Mouse (Mus musculus) kidney, postnatal 0 days (tissue): ENCODE data around the gene Jade2. TPM values are rescaled to one million over a fixed set of nuclear protein-coding genes. Genes with fewer than 3 reads are reported as not detected.

ENCODE experiments used
- ATAC-seq: fragments of 200-750 bp; cut with Nextera tagmentation; replicated peaks from 2 replicates; pipeline ENCODE4 v1.8.0; 2017; ENCODE audit warnings: low read depth, moderate number of reproducible peaks, moderate TSS enrichment, moderate library complexity; ENCODE audit not compliant: low FRiP score
- DNase-seq: peaks from one replicate; pipeline ENCODE4 v3.0.0-alpha.2; 2016; ENCODE audit warnings: low spot score
- H3K27ac ChIP-seq: fragments of 300-500 bp; sonication (generic); 2 replicates; pipeline ENCODE4 v1.5.1; 2014; ENCODE audit warnings: mild to moderate bottlenecking
- H3K27me3 ChIP-seq: fragments of 300-500 bp; sonication (generic); 2 replicates; pipeline ENCODE4 v1.6.1; 2014; ENCODE audit warnings: low read length, mixed read lengths; ENCODE audit not compliant: insufficient read depth
- H3K36me3 ChIP-seq: fragments of 300-500 bp; sonication (generic); 2 replicates; pipeline ENCODE4 v1.6.1; 2014; ENCODE audit warnings: low read length, mixed read lengths; ENCODE audit not compliant: insufficient read depth
- H3K4me1 ChIP-seq: fragments of 300-500 bp; sonication (generic); replicated peaks from 2 replicates; pipeline ENCODE4 v1.6.1; 2014; ENCODE audit warnings: antibody characterized with exemption, low read length, mixed read lengths; ENCODE audit not compliant: insufficient read depth
- H3K4me2 ChIP-seq: fragments of 300-500 bp; sonication (generic); 2 replicates; pipeline ENCODE4 v1.6.1; 2014; ENCODE audit warnings: mild to moderate bottlenecking, low read length, moderate library complexity, mixed read lengths
- H3K4me3 ChIP-seq: fragments of 300-500 bp; sonication (generic); replicated peaks from 2 replicates; pipeline ENCODE4 v1.5.1; 2014; ENCODE audit warnings: low read depth, low read length
- H3K9ac ChIP-seq: fragments of 300-500 bp; sonication (generic); 2 replicates; pipeline ENCODE4 v1.6.1; 2014; ENCODE audit warnings: low read depth, low read length
- H3K9me3 ChIP-seq: fragments of 300-500 bp; sonication (generic); replicated peaks from 2 replicates; pipeline ENCODE4 v1.6.1; 2016; ENCODE audit warnings: low read length, inconsistent platforms, mixed read lengths
- CTCF ChIP-seq: IDR thresholded peaks from 2 replicates; pipeline ENCODE4 v1.5.1; 2016; ENCODE audit warnings: antibody characterized with exemption, low read depth, mild to moderate bottlenecking, moderate library complexity
- WGBS: fragments of 180-500 bp; shearing (Covaris S2); extraction: QIAGEN DNeasy Blood & Tissue Kit; methylation state at CpG from one replicate; pipeline ENCODE4 v1.1.7; 2014; 5-methylcytosine and 5-hydroxymethylcytosine counted together
- polyA plus RNA-seq: library from polyadenylated mRNA; unstranded; fragments of >200 nt; fragmentation: Nextera tagmentation; extraction: Ambion mirVana; gene quantifications from 2 replicates; pipeline ENCODE4 v1.2.1, GENCODE M21; 2015

Jade2 gene
- polyA plus RNA-seq, 1 experiment from 2014 or later = 1.0 TPM

DNA sequence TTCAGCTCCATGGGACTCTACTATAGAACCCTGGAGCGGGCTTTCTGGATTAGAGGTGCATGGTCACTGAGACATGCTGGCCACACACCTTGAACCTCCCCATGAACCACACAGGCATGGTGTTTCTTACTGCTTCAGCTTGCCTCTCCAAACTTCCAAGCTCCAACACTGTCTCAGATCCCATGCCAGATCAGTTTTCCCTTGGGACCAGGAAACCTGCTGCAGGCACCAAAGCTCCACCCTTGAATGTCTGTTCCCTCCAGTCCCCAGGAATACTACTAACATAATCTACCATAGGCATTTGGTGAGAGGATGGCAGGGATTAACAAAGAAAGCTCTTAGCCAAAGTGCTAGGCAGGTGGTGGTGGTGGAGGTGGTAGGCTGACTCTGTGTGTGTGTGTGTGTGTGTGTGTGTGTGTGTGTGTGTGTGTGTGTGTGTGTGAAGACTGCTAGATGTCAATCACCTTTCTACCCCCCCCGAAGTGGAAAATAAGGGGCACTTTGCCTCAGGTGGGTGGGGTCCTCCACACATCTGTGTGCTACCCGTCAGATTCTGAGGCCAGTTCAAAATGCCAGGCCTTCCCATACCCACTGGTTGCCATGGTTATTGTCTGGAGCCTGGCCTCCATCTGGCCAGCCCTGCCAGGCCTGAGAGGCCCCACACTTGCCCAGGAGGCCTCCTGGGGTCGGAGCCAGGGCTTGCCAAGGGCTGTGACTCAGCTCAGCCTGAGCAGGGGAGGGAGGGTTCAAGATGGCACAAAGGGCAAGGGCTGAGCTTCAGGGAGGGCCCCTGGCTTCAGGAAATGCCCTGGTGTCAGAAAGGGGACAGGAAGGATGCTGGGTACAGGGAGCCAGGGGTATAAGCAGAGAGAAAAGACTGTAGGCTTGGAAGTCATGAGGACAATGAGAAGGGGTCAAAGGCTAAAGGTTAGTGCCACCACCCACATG, 25.2 kb downstream of the Jade2 start:
- no peaks in the 10 kb centered on the region for H3K9me3 ChIP-seq
- H3K27ac ChIP-seq = no peak overlapping the region
- ATAC-seq (no peak), DNase-seq (no peak)
- H3K9ac ChIP-seq = no peak overlapping the region
- H3K4me3 ChIP-seq = no peak overlapping the region
- no peaks in the 10 kb centered on the region for H3K36me3 ChIP-seq
- WGBS = 74% methylated on average over 4 of the region's 4 CpGs
- no peaks in the 10 kb centered on the region for H3K4me1 ChIP-seq
- TF ChIP-seq CTCF = no peak
- H3K4me2 ChIP-seq = no peak overlapping the region
- H3K27me3 ChIP-seq = no peaks in the 10 kb centered on the region

DNA sequence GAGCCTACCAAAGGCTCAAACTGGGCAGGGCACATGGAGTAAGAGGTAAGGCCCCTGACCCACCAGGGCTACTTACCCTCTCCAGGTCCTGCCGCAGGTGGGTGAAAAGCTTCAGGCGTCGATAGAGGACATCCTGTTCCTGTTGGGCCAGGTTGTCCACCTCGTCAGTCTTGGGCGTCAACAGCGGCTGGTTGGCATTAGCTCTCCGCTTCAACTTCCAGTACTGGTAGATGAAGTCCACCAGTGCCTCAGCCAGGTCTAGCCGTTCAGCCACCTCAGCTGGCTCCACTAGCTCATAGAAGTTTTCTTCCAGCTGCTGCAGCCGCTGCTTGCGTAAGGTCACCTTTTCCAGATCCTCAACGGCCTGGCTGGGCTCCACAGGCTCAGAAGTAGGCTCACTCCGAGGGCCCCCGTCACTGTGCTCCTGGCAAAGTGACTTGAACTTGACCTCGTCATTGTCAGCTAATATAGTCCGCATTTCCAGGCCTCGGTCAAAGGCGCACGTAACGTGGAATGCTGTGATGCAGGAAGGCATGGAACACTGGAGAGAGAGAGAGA, 32.5 kb downstream of the Jade2 start:
- Histone ChIP-seq H3K27ac (no peak overlapping the region), H3K4me1 (no peaks in the 10 kb centered on the region), H3K9ac (no peak overlapping the region), H3K36me3 (peaks cover 7% of the 10 kb centered on the region; the same call in 1 of the 2 replicates), H3K4me2 (no peak overlapping the region), H3K4me3 (no peak overlapping the region), H3K9me3 (no peaks in the 10 kb centered on the region), H3K27me3 (no peaks in the 10 kb centered on the region)
- WGBS = 88% methylated on average over 19 of the region's 19 CpGs
- no peak for DNase-seq
- no peak for ATAC-seq
- no peak for TF ChIP-seq CTCF

DNA sequence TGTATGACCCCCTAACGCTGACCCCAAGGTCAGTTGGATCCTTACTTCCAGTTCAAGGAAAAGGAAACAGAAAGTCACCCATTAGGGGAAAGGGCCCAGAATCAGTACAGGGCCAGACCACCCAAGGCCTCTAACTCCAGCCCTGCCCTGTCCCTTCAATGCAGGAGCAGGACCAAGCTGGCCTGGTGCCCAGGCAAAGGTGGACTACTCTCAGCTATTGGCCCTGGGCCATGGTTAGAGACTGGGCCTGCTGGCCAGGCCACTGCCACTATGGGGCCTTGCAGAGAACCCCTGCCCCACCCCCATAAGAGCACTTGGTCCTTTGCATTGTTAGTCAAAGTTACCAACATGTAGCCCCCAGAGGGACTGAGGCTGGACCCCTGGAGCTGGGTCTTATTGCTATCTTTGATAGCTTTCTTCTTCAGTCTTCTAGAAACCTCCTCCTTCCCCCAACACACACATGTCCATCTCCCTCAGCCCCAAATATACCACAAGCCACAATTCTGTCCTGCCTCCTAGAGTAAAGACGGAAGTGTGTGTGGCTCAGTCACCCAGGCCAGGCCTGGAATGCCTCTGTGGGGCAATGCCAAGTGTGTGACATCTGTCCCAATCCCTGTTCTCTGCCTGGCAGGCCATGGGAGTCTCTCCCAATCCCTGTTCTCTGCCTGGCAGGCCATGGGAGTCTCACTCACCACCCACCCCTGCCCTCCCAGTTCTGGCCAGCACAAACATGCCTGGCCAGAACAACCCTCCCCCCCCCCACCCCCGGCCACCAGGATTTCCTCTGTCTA, 33.3 kb downstream of the Jade2 start:
- ATAC-seq (no peak; the same call in 1 of the 2 replicates), DNase-seq (no peak)
- peaks cover 7% of the 10 kb centered on the region; the same call in 1 of the 2 replicates for H3K36me3 ChIP-seq
- H3K9me3 ChIP-seq = no peaks in the 10 kb centered on the region
- no peak overlapping the region for H3K4me2 ChIP-seq
- no peak overlapping the region for H3K4me3 ChIP-seq
- TF ChIP-seq CTCF = no peak
- H3K27ac ChIP-seq = no peak overlapping the region
- no peaks in the 10 kb centered on the region for H3K4me1 ChIP-seq
- no peaks in the 10 kb centered on the region for H3K27me3 ChIP-seq
- H3K9ac ChIP-seq = no peak overlapping the region
- WGBS = 92% methylated on average over 3 of the region's 3 CpGs

DNA sequence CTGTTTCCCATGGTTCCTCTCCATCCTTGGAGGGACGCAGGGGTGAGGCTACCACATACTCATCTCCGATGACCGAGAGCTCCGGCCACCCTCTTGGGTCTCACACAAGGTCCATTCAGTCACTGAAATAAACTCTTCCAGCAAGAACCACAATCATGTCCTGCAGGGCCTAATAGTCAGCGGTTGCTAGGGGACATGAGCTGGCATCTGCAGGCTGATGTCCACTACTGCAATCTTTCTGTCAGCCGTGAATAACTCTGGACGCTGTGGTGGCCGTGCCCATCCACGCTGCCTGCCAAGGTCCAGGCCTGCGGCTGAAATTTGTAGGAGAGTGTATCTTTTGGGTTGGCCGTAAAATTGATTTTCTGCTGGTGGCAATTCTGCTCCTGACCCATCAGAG, 34.2 kb downstream of the Jade2 start:
- no peaks in the 10 kb centered on the region for H3K9me3 ChIP-seq
- no peaks in the 10 kb centered on the region for H3K27me3 ChIP-seq
- DNase-seq (no peak), ATAC-seq (no peak)
- no peak overlapping the region for H3K4me3 ChIP-seq
- 83% methylated on average over 11 of the region's 11 CpGs for WGBS
- TF ChIP-seq CTCF = no peak
- no peak overlapping the region for H3K9ac ChIP-seq
- H3K4me1 ChIP-seq = no peaks in the 10 kb centered on the region
- peaks cover 7% of the 10 kb centered on the region; the same call in 1 of the 2 replicates for H3K36me3 ChIP-seq
- no peak overlapping the region for H3K27ac ChIP-seq
- H3K4me2 ChIP-seq = no peak overlapping the region

DNA sequence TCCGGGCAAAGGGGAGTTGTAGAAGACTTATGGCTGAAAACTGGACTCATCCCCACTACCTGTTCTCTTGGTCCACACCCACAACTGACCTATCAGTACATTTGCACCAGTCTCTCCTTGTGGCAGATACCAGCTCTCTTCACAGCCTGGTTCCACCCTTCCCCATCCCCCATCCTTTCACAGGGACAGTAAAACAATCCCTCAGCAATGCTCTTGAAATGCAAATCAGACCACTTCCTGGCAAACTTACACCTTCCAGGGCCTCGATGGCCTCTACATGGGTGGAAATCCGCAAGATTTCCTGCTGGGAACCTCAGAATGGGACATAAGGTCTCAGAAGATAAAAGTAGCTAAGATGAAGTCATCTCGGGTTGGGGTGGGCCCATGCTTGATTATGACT, 34.7 kb downstream of the Jade2 start:
- ATAC-seq = no peak
- no peak for TF ChIP-seq CTCF
- H3K27me3 ChIP-seq = no peaks in the 10 kb centered on the region
- H3K4me3 ChIP-seq = no peak overlapping the region
- 31% methylated on average over 4 of the region's 4 CpGs for WGBS
- H3K9ac ChIP-seq = no peak overlapping the region
- no peak overlapping the region for H3K4me2 ChIP-seq
- H3K27ac ChIP-seq = no peak overlapping the region
- H3K4me1 ChIP-seq = no peaks in the 10 kb centered on the region
- peaks cover 7% of the 10 kb centered on the region; the same call in 1 of the 2 replicates for H3K36me3 ChIP-seq
- no peak for DNase-seq
- no peaks in the 10 kb centered on the region for H3K9me3 ChIP-seq

DNA sequence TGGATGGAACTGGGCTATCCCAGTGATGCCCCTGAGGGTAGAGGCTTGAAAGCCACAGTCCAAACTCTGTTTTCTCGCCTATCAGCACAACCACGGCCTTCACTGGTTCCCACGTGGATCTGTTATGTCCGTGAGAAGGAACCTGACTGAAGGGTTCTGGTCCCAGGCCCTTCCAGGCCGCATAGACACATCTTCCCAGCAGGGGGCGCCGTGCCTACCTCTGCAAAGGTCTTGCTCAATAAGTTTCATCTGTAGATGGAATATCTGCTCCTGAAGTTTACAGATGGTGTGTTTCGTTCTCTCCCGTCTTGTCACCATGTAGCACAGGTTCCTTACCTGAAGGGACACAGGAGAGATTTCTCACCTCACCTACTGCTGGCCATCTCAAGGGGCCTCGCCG, 36.6 kb downstream of the Jade2 start:
- Histone ChIP-seq H3K4me3 (no peak overlapping the region), H3K27me3 (no peaks in the 10 kb centered on the region), H3K27ac (no peak overlapping the region), H3K9me3 (no peaks in the 10 kb centered on the region), H3K4me2 (no peak overlapping the region), H3K4me1 (no peaks in the 10 kb centered on the region), H3K36me3 (no peaks in the 10 kb centered on the region), H3K9ac (no peak overlapping the region)
- 35% methylated on average over 11 of the region's 11 CpGs for WGBS
- DNase-seq = peak; percentile 68
- no peak for ATAC-seq
- TF ChIP-seq CTCF = peak; percentile 87
